Mouse (Mus musculus) CH12.LX (cell line): ENCODE results near the gene Fcor. TPM values are rescaled to one million over a fixed set of nuclear protein-coding genes. Genes with fewer than 3 reads are reported as not detected.

Source experiments
- DNase-seq: peaks from one replicate; pipeline ENCODE4 v3.0.0-alpha.2; 2013; ENCODE audit errors: extremely low read depth
- H3K27ac ChIP-seq: 2 replicates; pipeline ENCODE4 v1.5.1; 2012; ENCODE audit warnings: low read depth, mild to moderate bottlenecking, control low read depth, moderate library complexity; ENCODE audit not compliant: insufficient read depth
- H3K27me3 ChIP-seq: replicated peaks from 2 replicates; pipeline ENCODE3; 2012; ENCODE audit warnings: inconsistent platforms
- H3K36me3 ChIP-seq, 2 experiments: replicated peaks in 1 of 2; 2 replicates each; pipeline versions ENCODE3 to v1.6.1; 2012; ENCODE audit warnings: inconsistent platforms in 1 of 2, low read length in 1 of 2, mild to moderate bottlenecking in 1 of 2, mixed read lengths in 1 of 2, moderate library complexity in 1 of 2; ENCODE audit not compliant: control insufficient read depth in 1 of 2, insufficient read depth in 1 of 2
- H3K4me1 ChIP-seq, 2 experiments: 2 replicates each; pipeline ENCODE4 v1.6.1; 2012; ENCODE audit warnings: inconsistent platforms in 1 of 2, moderate library complexity in 1 of 2; ENCODE audit not compliant: insufficient read depth in 2 of 2, control insufficient read depth in 1 of 2
- H3K4me2 ChIP-seq: 2 replicates; pipeline ENCODE4 v1.6.1; 2012; ENCODE audit warnings: low read depth, mild to moderate bottlenecking, control low read depth; ENCODE audit not compliant: poor library complexity, insufficient read depth, severe bottlenecking
- H3K4me3 ChIP-seq, 3 experiments: fragments of 150-350 bp in 1 of 3; sonication (generic) in 1 of 3; replicated peaks in 1 of 3; 2 replicates each; pipeline versions ENCODE3 to v1.5.1; 2011 to 2012; ENCODE audit warnings: low read depth in 2 of 3, low read length in 2 of 3, mild to moderate bottlenecking in 2 of 3, moderate library complexity in 2 of 3, control low read depth in 1 of 3, improper control_type of control experiment in 1 of 3, inconsistent platforms in 1 of 3, mixed read lengths in 1 of 3; ENCODE audit not compliant: poor library complexity in 1 of 3
- H3K79me2 ChIP-seq: replicated peaks from 2 replicates; pipeline ENCODE4 v1.6.1; 2012; ENCODE audit warnings: mild to moderate bottlenecking, moderate library complexity; ENCODE audit not compliant: control insufficient read depth, poor library complexity, insufficient read depth, severe bottlenecking; ENCODE audit errors: extremely low read depth
- H3K9ac ChIP-seq: 2 replicates; pipeline ENCODE4 v1.6.1; 2012; ENCODE audit warnings: low read depth, mild to moderate bottlenecking, control low read depth, moderate library complexity; ENCODE audit not compliant: insufficient read depth
- H3K9me3 ChIP-seq: replicated peaks from 2 replicates; pipeline ENCODE3; 2012; ENCODE audit warnings: low read length, inconsistent platforms, mixed read lengths
- CHD1 ChIP-seq: IDR thresholded peaks from 2 replicates; pipeline ENCODE4 v1.6.1; 2012; ENCODE audit warnings: low read depth, low read length, improper control_type of control experiment, inconsistent platforms
- CHD2 ChIP-seq: IDR thresholded peaks from 2 replicates; pipeline ENCODE4 v1.6.1; 2011; ENCODE audit warnings: low read length, improper control_type of control experiment
- CTCF ChIP-seq, 2 experiments: IDR thresholded peaks in 1 of 2; conservative IDR thresholded peaks in 1 of 2; 2 replicates each; pipeline ENCODE4 v1.5.1; 2011 to 2012; ENCODE audit warnings: low read depth in 2 of 2, low read length in 2 of 2, improper control_type of control experiment in 1 of 2, inconsistent platforms in 1 of 2, mild to moderate bottlenecking in 1 of 2, moderate library complexity in 1 of 2
- E2F4 ChIP-seq: IDR thresholded peaks from 2 replicates; pipeline ENCODE4 v1.6.1; 2011; ENCODE audit warnings: low read depth, low read length, improper control_type of control experiment; ENCODE audit not compliant: insufficient replicate concordance
- ELF1 ChIP-seq: IDR thresholded peaks from 2 replicates; pipeline ENCODE4 v1.6.1; 2014; ENCODE audit warnings: low read depth, mild to moderate bottlenecking, inconsistent platforms, low read length, improper control_type of control experiment
- EP300 ChIP-seq: IDR thresholded peaks from 2 replicates; pipeline ENCODE4 v1.6.1; 2011; ENCODE audit warnings: low read length, improper control_type of control experiment
- ETS1 ChIP-seq: conservative IDR thresholded peaks from 2 replicates; pipeline ENCODE4 v1.6.1; 2012; ENCODE audit warnings: low read depth, mild to moderate bottlenecking, inconsistent platforms, low read length, improper control_type of control experiment, moderate library complexity
- GABPA ChIP-seq: IDR thresholded peaks from 2 replicates; pipeline ENCODE4 v1.6.1; 2012; ENCODE audit warnings: low read depth, low read length, improper control_type of control experiment, inconsistent platforms; ENCODE audit not compliant: insufficient replicate concordance
- IRF4 ChIP-seq: IDR thresholded peaks from 2 replicates; pipeline ENCODE4 v1.6.1; 2014; ENCODE audit warnings: low read depth, mild to moderate bottlenecking, inconsistent platforms, low read length, improper control_type of control experiment
- JUN ChIP-seq: IDR thresholded peaks from 2 replicates; pipeline ENCODE4 v1.6.1; 2011; ENCODE audit warnings: low read depth, mild to moderate bottlenecking, low read length, improper control_type of control experiment, moderate library complexity; ENCODE audit not compliant: insufficient read depth
- JUND ChIP-seq: conservative IDR thresholded peaks from 2 replicates; pipeline ENCODE4 v1.6.1; 2011; ENCODE audit warnings: low read depth, low read length, improper control_type of control experiment
- MAFK ChIP-seq: IDR thresholded peaks from 2 replicates; pipeline ENCODE4 v1.6.1; 2011; ENCODE audit warnings: low read length, improper control_type of control experiment; ENCODE audit not compliant: insufficient replicate concordance
- MAX ChIP-seq: IDR thresholded peaks from 2 replicates; pipeline ENCODE4 v1.6.1; 2011; ENCODE audit warnings: low read length, improper control_type of control experiment
- MAZ ChIP-seq: IDR thresholded peaks from 2 replicates; pipeline ENCODE4 v1.6.1; 2012; ENCODE audit warnings: low read depth, mild to moderate bottlenecking, inconsistent platforms, low read length, improper control_type of control experiment, moderate library complexity
- MEF2A ChIP-seq: IDR thresholded peaks from 2 replicates; pipeline ENCODE4 v1.6.1; 2014; ENCODE audit warnings: low read depth, mild to moderate bottlenecking, inconsistent platforms, low read length, improper control_type of control experiment, borderline replicate concordance
- MXI1 ChIP-seq: IDR thresholded peaks from 2 replicates; pipeline ENCODE4 v1.6.1; 2011; ENCODE audit warnings: mild to moderate bottlenecking, low read depth, low read length, improper control_type of control experiment
- NELFE ChIP-seq: IDR thresholded peaks from 2 replicates; pipeline ENCODE4 v1.6.1; 2011; ENCODE audit warnings: low read depth, low read length, improper control_type of control experiment
- PAX5 ChIP-seq: IDR thresholded peaks from 2 replicates; pipeline ENCODE4 v1.6.1; 2012; ENCODE audit warnings: low read length, inconsistent platforms, mixed read lengths
- POLR2A ChIP-seq: IDR thresholded peaks from 2 replicates; pipeline ENCODE4 v1.6.1; 2011; ENCODE audit warnings: low read depth, mild to moderate bottlenecking, improper control_type of control experiment, low read length
- POLR2AphosphoS2 ChIP-seq: IDR thresholded peaks from 2 replicates; pipeline ENCODE4 v1.6.1; 2011; ENCODE audit warnings: low read depth, low read length, improper control_type of control experiment
- RAD21 ChIP-seq: IDR thresholded peaks from 2 replicates; pipeline ENCODE4 v1.6.1; 2011; ENCODE audit warnings: low read depth, mild to moderate bottlenecking, low read length, improper control_type of control experiment, moderate library complexity
- RCOR1 ChIP-seq: conservative IDR thresholded peaks from 2 replicates; pipeline ENCODE4 v1.6.1; 2012; ENCODE audit warnings: low read depth, mild to moderate bottlenecking, inconsistent platforms, low read length, improper control_type of control experiment
- SIN3A ChIP-seq: IDR thresholded peaks from 2 replicates; pipeline ENCODE4 v1.6.1; 2012; ENCODE audit warnings: low read length, improper control_type of control experiment, inconsistent platforms
- SMC3 ChIP-seq: IDR thresholded peaks from 2 replicates; pipeline ENCODE4 v1.6.1; 2011; ENCODE audit warnings: low read depth, low read length, improper control_type of control experiment
- TBP ChIP-seq: conservative IDR thresholded peaks from 2 replicates; pipeline ENCODE4 v1.6.1; 2011; ENCODE audit warnings: low read depth, low read length, improper control_type of control experiment
- UBTF ChIP-seq: IDR thresholded peaks from 2 replicates; pipeline ENCODE4 v1.6.1; 2012; ENCODE audit warnings: low read depth, mild to moderate bottlenecking, inconsistent platforms, low read length, improper control_type of control experiment, moderate library complexity
- USF1 ChIP-seq: IDR thresholded peaks from 2 replicates; pipeline ENCODE4 v1.6.1; 2014; ENCODE audit warnings: low read depth, mild to moderate bottlenecking, inconsistent platforms, low read length, improper control_type of control experiment
- USF2 ChIP-seq: conservative IDR thresholded peaks from 2 replicates; pipeline ENCODE4 v1.6.1; 2011; ENCODE audit warnings: low read depth, low read length, improper control_type of control experiment
- ZC3H11A ChIP-seq: IDR thresholded peaks from 2 replicates; pipeline ENCODE4 v1.6.1; 2012; ENCODE audit warnings: low read depth, mild to moderate bottlenecking, inconsistent platforms, low read length, improper control_type of control experiment
- ZKSCAN1 ChIP-seq: IDR thresholded peaks from 2 replicates; pipeline ENCODE4 v1.6.1; 2012; ENCODE audit warnings: low read depth, inconsistent platforms, low read length, improper control_type of control experiment, borderline replicate concordance
- ZMIZ1 ChIP-seq: IDR thresholded peaks from 2 replicates; pipeline ENCODE4 v1.6.1; 2012; ENCODE audit warnings: low read depth, mild to moderate bottlenecking, inconsistent platforms, low read length, improper control_type of control experiment
- ZNF384 ChIP-seq: IDR thresholded peaks from 2 replicates; pipeline ENCODE4 v1.6.1; 2012; ENCODE audit warnings: low read depth, low read length, improper control_type of control experiment, inconsistent platforms
- dilution Hi-C: fragments of 300-500 bp; cut with MboI; formaldehyde crosslinking; loops from 2 replicates; pipeline ENCODE4 v1.14.3; 2020; ENCODE audit warnings: low sequenced_read_pairs; ENCODE audit not compliant: extremely low pct_unique_long_range_greater_than_20kb, extremely low pct_ligation_motif_present
- in situ Hi-C: fragments of 300-500 bp; cut with MboI; formaldehyde crosslinking; loops from 3 replicates; pipeline ENCODE4 v1.14.3; 2019; ENCODE audit warnings: low sequenced_read_pairs, low pct_ligation_motif_present, low pct_unique_long_range_greater_than_20kb, mixed read lengths
- polyA plus RNA-seq: library from polyadenylated mRNA; unstranded; fragments of >175 nt; gene quantifications from 2 replicates; pipeline ENCODE4 v1.2.1, GENCODE M21; 2012; ENCODE audit warnings: low read depth; ENCODE audit not compliant: insufficient read length
- total RNA-seq, 2 experiments: library from RNA; depleted of rRNA; stranded (reverse); fragments of 300-350 nt in 1 of 2; fragments of >200 nt in 1 of 2; gene quantifications; 2 replicates each; pipeline ENCODE4 v1.2.3; 2012 to 2014

The Fcor gene
- total and polyA plus RNA-seq, 3 experiments: 0.63 TPM; not detected in 2

DNA sequence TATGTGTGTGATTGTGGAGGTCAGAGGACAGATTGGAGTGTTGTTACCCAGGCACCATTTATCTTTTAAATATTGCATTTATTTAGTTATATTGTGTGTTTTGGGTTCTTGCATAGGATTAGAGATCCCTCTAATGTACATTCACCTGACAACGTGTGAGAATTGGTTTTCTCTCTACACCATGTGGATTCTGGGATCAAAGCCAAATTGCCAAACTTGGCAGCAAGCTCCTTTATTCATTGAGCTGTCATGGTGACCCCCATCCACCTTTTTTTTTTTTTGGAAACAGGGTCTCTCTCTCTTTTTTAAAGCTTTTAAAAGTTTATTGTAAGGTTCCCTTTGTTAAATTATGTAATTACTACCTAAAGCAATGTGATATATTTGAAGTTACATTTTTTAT is 48.9 kb upstream of the Fcor start:
- TF ChIP-seq GABPA (no peak), E2F4 (no peak), ZNF384 (no peak), PAX5 (no peak), CTCF (conservative IDR thresholded peaks at IDR 0.05 in 1 of 2, IDR thresholded peaks at IDR 0.05 in 1 of 2; ENCODE audit: low read depth in 2 of 2, low read length in 2 of 2) (no peak), UBTF (no peak), SIN3A (no peak), MAFK (no peak), USF2 (no peak), MEF2A (no peak), SMC3 (no peak), CHD1 (no peak), JUND (no peak), ZMIZ1 (no peak), JUN (no peak), ZKSCAN1 (no peak), ETS1 (no peak), MAZ (no peak), EP300 (no peak)
- H3K79me2 ChIP-seq: no peaks in the 10 kb centered on the region
- in situ Hi-C loops (loop anchor here (25.0 kb wide), 2 partner anchors 416 to 641 kb away; partner anchors contain the start of gene Cd209g), dilution Hi-C loops (no loop called here)
- no peak for DNase-seq
- no peaks in the 10 kb centered on the region for H3K36me3 ChIP-seq
- H3K27ac ChIP-seq: no peak overlapping the region
- H3K4me2 ChIP-seq: no peak overlapping the region
- no peak overlapping the region for H3K4me3 ChIP-seq
- H3K9ac ChIP-seq: no peak overlapping the region
- H3K9me3 ChIP-seq: no peaks in the 10 kb centered on the region
- H3K4me1 ChIP-seq: no peaks in the 10 kb centered on the region
- H3K27me3 ChIP-seq: peaks cover 26% of the 10 kb centered on the region

DNA sequence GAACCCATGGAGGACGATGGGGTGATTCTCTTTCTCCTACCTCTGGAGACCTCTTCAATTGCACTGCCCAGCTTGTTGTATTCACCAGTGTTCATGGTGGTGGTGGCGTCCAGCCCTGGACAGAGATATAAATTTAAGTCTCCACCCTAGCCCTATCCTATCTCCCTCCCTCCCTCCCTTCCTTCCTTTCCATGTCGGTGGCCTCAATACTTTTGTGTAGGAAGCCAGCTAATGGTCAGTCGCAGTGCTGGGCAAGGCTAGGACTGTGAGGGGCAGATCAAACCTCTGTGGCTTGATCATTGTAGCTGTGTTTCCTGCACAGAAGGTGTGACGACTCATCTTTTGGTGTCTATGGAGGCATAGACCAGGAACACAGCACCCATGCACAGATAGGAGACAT is 48.4 kb upstream of the Fcor start, which contains the start of gene Clec4g:
Gene Clec4g, minus strand, starts transcription at position 101 of the 400 bp plus-strand sequence.
- H3K9me3 ChIP-seq: no peaks in the 10 kb centered on the region
- dilution Hi-C loops: no loop called here
- no peaks in the 10 kb centered on the region for H3K4me1 ChIP-seq
- no peaks in the 10 kb centered on the region for H3K36me3 ChIP-seq
- no peak within 1 kb of the TSS for H3K9ac ChIP-seq
- DNase-seq: no peak
- H3K79me2 ChIP-seq: no peaks in the 10 kb centered on the region
- H3K4me3 ChIP-seq: no peak within 1 kb of the TSS
- in situ Hi-C loops: loop anchor here (25.0 kb wide), 2 partner anchors 417 to 642 kb away; partner anchors contain the start of gene Cd209g
- no peak for TF ChIP-seq EP300
- no peak for TF ChIP-seq ZNF384
- no peak for TF ChIP-seq IRF4
- TF ChIP-seq USF1: no peak
- TF ChIP-seq ZC3H11A: no peak
- TF ChIP-seq NELFE: no peak
- no peak for TF ChIP-seq MXI1
- TF ChIP-seq MAZ: no peak
- TF ChIP-seq ELF1: no peak
- no peak for TF ChIP-seq ZKSCAN1
- TF ChIP-seq ZMIZ1: no peak
- no peak for TF ChIP-seq RCOR1
- no peak for TF ChIP-seq POLR2A
- no peak for TF ChIP-seq GABPA
- no peak for TF ChIP-seq CHD2
- TF ChIP-seq MAX: no peak
- no peak for TF ChIP-seq PAX5
- no peak for TF ChIP-seq RAD21
- TF ChIP-seq TBP: no peak
- TF ChIP-seq POLR2AphosphoS2: no peak
- H3K27me3 ChIP-seq: peaks cover 28% of the 10 kb centered on the region
- no peak within 1 kb of the TSS for H3K27ac ChIP-seq
- no peak within 1 kb of the TSS for H3K4me2 ChIP-seq
